33 mouse cellular contexts compared by ENCODE assay signal in the genomic region with DNA sequence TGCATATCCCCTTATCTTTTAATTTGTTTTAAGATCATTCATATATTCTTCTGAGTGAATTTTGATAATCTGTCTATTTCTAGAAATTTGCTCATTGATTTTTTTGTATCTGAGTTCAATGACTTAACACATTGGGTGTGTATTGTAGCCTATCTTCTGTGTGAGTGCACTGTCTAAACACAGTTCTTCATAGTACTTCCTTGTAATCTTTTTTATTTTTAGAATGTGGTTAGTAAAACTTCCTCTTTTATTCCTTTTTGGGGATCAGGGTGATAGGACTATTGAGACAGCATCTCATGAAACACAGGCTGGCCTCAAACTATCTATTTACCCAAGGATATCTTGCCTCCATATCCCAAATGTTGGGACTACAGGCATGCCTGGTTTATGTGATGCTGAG. TPM values are rescaled to one million over a fixed set of nuclear protein-coding genes. Genes with fewer than 3 reads are reported as not detected.
DNase-seq lines count a peak whose midpoint lies in the region; ATAC-seq and TF ChIP-seq lines count a peak whose summit lies in the region.
"Had no signal": no experiment of that assay in that cellular context is flagged by ENCODE, and none has a peak within 500 bp of the region (broad histone marks: within the 10 kb centered on the region; RNA-seq: fewer than 3 reads in every experiment).

No protein-coding gene starts in this region.

- no peak overlapping the region for H3K9ac ChIP-seq in lung, postnatal 0 days (replicated peaks; ENCODE audit: low read depth)
- H3K9ac ChIP-seq in hindbrain, embryonic 16.5 days (ENCODE audit: low read depth, low read length): no peak overlapping the region
- H3K9ac ChIP-seq: embryonic facial prominence, embryonic 13.5 days; forebrain, embryonic 12.5 days; forebrain, embryonic 15.5 days; heart, embryonic 13.5 days; hindbrain, embryonic 12.5 days; hindbrain, embryonic 15.5 days had no signal

- no peaks in the 10 kb centered on the region for H3K79me2 ChIP-seq in macrophage (ENCODE audit: inconsistent target)

- no peak for TF ChIP-seq EP300 in lung, postnatal 0 days (IDR thresholded peaks at IDR 0.05)

- no peak for TF ChIP-seq CTCF in lung, postnatal 0 days (IDR thresholded peaks at IDR 0.05)

- no peaks in the 10 kb centered on the region for H3K36me3 ChIP-seq in lung, postnatal 0 days (ENCODE audit: insufficient read depth, low read length)
- H3K36me3 ChIP-seq in macrophage (ENCODE audit: inconsistent target): no peaks in the 10 kb centered on the region
- no peaks in the 10 kb centered on the region for H3K36me3 ChIP-seq in hindbrain, embryonic 16.5 days (ENCODE audit: control insufficient read depth, insufficient read depth, low read length)
- H3K36me3 ChIP-seq: embryonic facial prominence, embryonic 10.5 days; embryonic facial prominence, embryonic 13.5 days; forebrain, embryonic 12.5 days; forebrain, embryonic 15.5 days; G1E; heart, embryonic 10.5 days; heart, embryonic 13.5 days; hindbrain, embryonic 12.5 days; hindbrain, embryonic 15.5 days had no signal

- H3K27ac ChIP-seq in lung, postnatal 0 days (ENCODE audit: low read length): no peak overlapping the region
- peak overlapping the region; percentile 68 for H3K27ac ChIP-seq in macrophage
- H3K27ac ChIP-seq in hindbrain, embryonic 16.5 days (ENCODE audit: low read depth, low read length): no peak overlapping the region
- H3K27ac ChIP-seq: embryonic facial prominence, embryonic 10.5 days; embryonic facial prominence, embryonic 13.5 days; forebrain, embryonic 12.5 days; forebrain, embryonic 15.5 days; heart, adult 2 months; heart, embryonic 10.5 days; heart, embryonic 13.5 days; hindbrain, embryonic 12.5 days; hindbrain, embryonic 15.5 days had no signal

- no peak overlapping the region for H3K4me2 ChIP-seq in lung, postnatal 0 days (replicated peaks; ENCODE audit: low read depth, low read length)
- no peak overlapping the region for H3K4me2 ChIP-seq in hindbrain, embryonic 16.5 days (ENCODE audit: low read length)
- H3K4me2 ChIP-seq: embryonic facial prominence, embryonic 13.5 days; forebrain, embryonic 12.5 days; forebrain, embryonic 15.5 days; heart, embryonic 13.5 days; hindbrain, embryonic 12.5 days; hindbrain, embryonic 15.5 days had no signal

- no peak overlapping the region for H3K4me3 ChIP-seq in lung, postnatal 0 days (ENCODE audit: low read depth, low read length)
- no peak overlapping the region for H3K4me3 ChIP-seq in macrophage (ENCODE audit: inconsistent target)
- no peak overlapping the region for H3K4me3 ChIP-seq in hindbrain, embryonic 16.5 days (ENCODE audit: low read length)
- H3K4me3 ChIP-seq: embryonic facial prominence, embryonic 10.5 days; embryonic facial prominence, embryonic 13.5 days; erythroblast, embryonic 14.5 days; forebrain, embryonic 12.5 days; forebrain, embryonic 15.5 days; heart, adult 2 months; heart, embryonic 10.5 days; heart, embryonic 13.5 days; hindbrain, embryonic 12.5 days; hindbrain, embryonic 15.5 days had no signal

- no peaks in the 10 kb centered on the region for H3K4me1 ChIP-seq in lung, postnatal 0 days (ENCODE audit: insufficient read depth, low read depth, low read length)
- H3K4me1 ChIP-seq in hindbrain, embryonic 16.5 days (ENCODE audit: control insufficient read depth, insufficient read depth, low read depth, low read length): no peaks in the 10 kb centered on the region
- H3K4me1 ChIP-seq: embryonic facial prominence, embryonic 10.5 days; embryonic facial prominence, embryonic 13.5 days; forebrain, embryonic 12.5 days; forebrain, embryonic 15.5 days; heart, embryonic 10.5 days; heart, embryonic 13.5 days; hindbrain, embryonic 12.5 days; hindbrain, embryonic 15.5 days had no signal

- no peaks in the 10 kb centered on the region for H3K27me3 ChIP-seq in lung, postnatal 0 days (replicated peaks; ENCODE audit: insufficient read depth, low read length)
- no peaks in the 10 kb centered on the region; the same call in 1 of the 2 replicates for H3K27me3 ChIP-seq in hindbrain, embryonic 16.5 days (replicated peaks; ENCODE audit: control insufficient read depth, insufficient read depth, low read length)
- H3K27me3 ChIP-seq: CH12.LX; embryonic facial prominence, embryonic 13.5 days; forebrain, embryonic 15.5 days had no signal

- no peaks in the 10 kb centered on the region for H3K9me3 ChIP-seq in lung, postnatal 0 days (ENCODE audit: low read length)
- H3K9me3 ChIP-seq in hindbrain, embryonic 16.5 days (ENCODE audit: control insufficient read depth, low read length): no peaks in the 10 kb centered on the region
- H3K9me3 ChIP-seq: embryonic facial prominence, embryonic 10.5 days; embryonic facial prominence, embryonic 13.5 days; forebrain, embryonic 12.5 days; forebrain, embryonic 15.5 days; G1E; heart, embryonic 10.5 days; heart, embryonic 13.5 days; hindbrain, embryonic 12.5 days; hindbrain, embryonic 15.5 days had no signal

- no peak for ATAC-seq in lung, postnatal 0 days
- ATAC-seq in common myeloid progenitor, adult 5-6 weeks (replicated peaks; ENCODE audit: low read depth, poor library complexity, severe bottlenecking): peak; percentile 88
- peak; percentile 77 for ATAC-seq in monocyte, adult 5-6 weeks (replicated peaks; ENCODE audit: insufficient number of reproducible peaks, low FRiP score, low TSS enrichment, poor library complexity, severe bottlenecking)
- ATAC-seq in hindbrain, embryonic 16.5 days: no peak
- no peak for ATAC-seq in inflammation-experienced regulatory T-cells, adult 6 months
- ATAC-seq: activated CD4-positive, CD25-positive, alpha-beta regulatory T cell, adult 4 months; forebrain, embryonic 15.5 days had no signal

- DNase-seq in lung, postnatal 0 days (ENCODE audit: low spot score): peak; percentile 25
- DNase-seq in lung, postnatal 14 days: no peak
- no peak for DNase-seq in frontal cortex, postnatal 14 days (ENCODE audit: low spot score in 2 of 2)
- DNase-seq: adrenal gland, postnatal 10 days; B cell, adult 2 months; cerebellum, adult 11 months; cerebellum, adult 2 months; cerebellum, adult 9-11 months; cerebellum, postnatal 25 days; embryo, embryonic 11 days; gastrocnemius, postnatal 25 days; heart, adult 2 months; heart, postnatal 14 days; heart, postnatal 4 days had no signal

RNA-seq across cellular contexts. Expression of gene Zfp541, which starts 9.2 kb away (rescaled TPM):
- polyA plus RNA-seq in lung, postnatal 0 days (2015; fragmentation: Nextera tagmentation; extraction: Ambion mirVana): not detected in 2 replicates
- total RNA-seq in common myeloid progenitor, adult 5-6 weeks (2017): not detected in 2 replicates
- total RNA-seq in macrophage (2018; cell fraction: chromatin; rRNA removed): 1 to 10 TPM in 17 of 26 experiments, under 1 TPM in 9; 0.62 to 2.3 (median 1.2) TPM
- total RNA-seq in macrophage (2018; cell fraction: cytosol; rRNA removed): under 1 TPM in 13 of 26 experiments, not detected in 13; under 0.01 to 0.15 (median 0.04) TPM
- total RNA-seq in macrophage (2018; cell fraction: nucleus; rRNA removed): under 1 TPM; 0.14 to 0.68 (median 0.39) TPM
- not detected in 3 replicates for polyA plus RNA-seq in macrophage (2018)
- 0.11 to 0.29 TPM in 2 of 3 replicates, not detected in the other for total RNA-seq in monocyte, adult 5-6 weeks (2017)
- 0.09 and 0.16 TPM in 2 replicates for polyA plus RNA-seq in hindbrain, embryonic 16.5 days (2015; fragmentation: Nextera tagmentation; extraction: Ambion mirVana)
- polyA plus RNA-seq in inflammation-experienced regulatory T-cells, adult 6 months (2017; shearing (Covaris generic)): under 1 TPM in 1 of 3 experiments, not detected in 2; 0.07 TPM
- total RNA-seq: G1E; gastrocnemius, adult 18-20 months; gastrocnemius, postnatal 25 days; heart, adult 2 months; heart, postnatal 14 days; heart, postnatal 4 days had no signal
- polyA plus RNA-seq: forebrain, embryonic 12.5 days; forebrain, embryonic 15.5 days; G1E; heart, embryonic 10.5 days; heart, embryonic 16.5 days had no signal

RNA-seq across cellular contexts. Expression of gene Bicra, which starts 23.1 kb away (rescaled TPM):
- polyA plus RNA-seq in lung, postnatal 0 days (2015; fragmentation: Nextera tagmentation; extraction: Ambion mirVana): 2.3 and 3.1 TPM in 2 replicates
- 1.2 and 2.5 TPM in 2 replicates for total RNA-seq in common myeloid progenitor, adult 5-6 weeks (2017)
- 10 to 100 TPM in 21 of 26 experiments, 1 to 10 TPM in 5; 2.6 to 51.8 (median 35.5) TPM for total RNA-seq in macrophage (2018; cell fraction: chromatin; rRNA removed)
- total RNA-seq in macrophage (2018; cell fraction: cytosol; rRNA removed): 10 to 100 TPM in 19 of 26 experiments, 1 to 10 TPM in 7; 1.7 to 15.8 (median 12.4) TPM
- total RNA-seq in macrophage (2018; cell fraction: nucleus; rRNA removed): 10 to 100 TPM in 18 of 26 experiments, 1 to 10 TPM in 8; 2.2 to 36.7 (median 24.6) TPM
- 4.9 to 8.7 TPM (median 8.4 TPM) in 3 replicates for polyA plus RNA-seq in macrophage (2018)
- 2.2 to 10.0 TPM (median 2.6 TPM) in 3 replicates for total RNA-seq in monocyte, adult 5-6 weeks (2017)
- 5.0 and 6.9 TPM in 2 replicates for polyA plus RNA-seq in hindbrain, embryonic 16.5 days (2015; fragmentation: Nextera tagmentation; extraction: Ambion mirVana)
- 1 to 10 TPM; 2.7 to 4.4 (median 4.2) TPM for polyA plus RNA-seq in inflammation-experienced regulatory T-cells, adult 6 months (2017; shearing (Covaris generic))

RNA-seq across cellular contexts. Expression of gene Napa, which starts 27.4 kb away (rescaled TPM):
- 154 TPM in 2 replicates for polyA plus RNA-seq in lung, postnatal 0 days (2015; fragmentation: Nextera tagmentation; extraction: Ambion mirVana)
- total RNA-seq in common myeloid progenitor, adult 5-6 weeks (2017): 61.1 and 65.9 TPM in 2 replicates
- 100 to 1,000 TPM; 135 to 409 (median 299) TPM for total RNA-seq in macrophage (2018; cell fraction: chromatin; rRNA removed)
- 100 to 1,000 TPM in 9 of 26 experiments, 10 to 100 TPM in 17; 75.7 to 115 (median 97.2) TPM for total RNA-seq in macrophage (2018; cell fraction: cytosol; rRNA removed)
- total RNA-seq in macrophage (2018; cell fraction: nucleus; rRNA removed): 100 to 1,000 TPM; 110 to 386 (median 202) TPM
- 85.4 to 112 TPM (median 98.6 TPM) in 3 replicates for polyA plus RNA-seq in macrophage (2018)
- total RNA-seq in monocyte, adult 5-6 weeks (2017): 46.6 to 76.8 TPM (median 71.5 TPM) in 3 replicates
- polyA plus RNA-seq in hindbrain, embryonic 16.5 days (2015; fragmentation: Nextera tagmentation; extraction: Ambion mirVana): 236 and 255 TPM in 2 replicates
- polyA plus RNA-seq in inflammation-experienced regulatory T-cells, adult 6 months (2017; shearing (Covaris generic)): 100 to 1,000 TPM; 191 to 298 (median 208) TPM

RNA-seq across cellular contexts. Expression of gene Kptn, which starts 48.8 kb away (rescaled TPM):
- polyA plus RNA-seq in lung, postnatal 0 days (2015; fragmentation: Nextera tagmentation; extraction: Ambion mirVana): 14.2 and 15.0 TPM in 2 replicates
- 6.5 and 6.8 TPM in 2 replicates for total RNA-seq in common myeloid progenitor, adult 5-6 weeks (2017)
- 10 to 100 TPM in 25 of 26 experiments, 1 to 10 TPM in 1; 8.1 to 50.6 (median 34.1) TPM for total RNA-seq in macrophage (2018; cell fraction: chromatin; rRNA removed)
- total RNA-seq in macrophage (2018; cell fraction: cytosol; rRNA removed): 1 to 10 TPM; 3.7 to 8.0 (median 5.6) TPM
- total RNA-seq in macrophage (2018; cell fraction: nucleus; rRNA removed): 10 to 100 TPM in 24 of 26 experiments, 1 to 10 TPM in 2; 6.9 to 45.0 (median 18.9) TPM
- 3.3 to 6.8 TPM (median 5.9 TPM) in 3 replicates for polyA plus RNA-seq in macrophage (2018)
- 9.6 to 18.6 TPM (median 15.9 TPM) in 3 replicates for total RNA-seq in monocyte, adult 5-6 weeks (2017)
- polyA plus RNA-seq in hindbrain, embryonic 16.5 days (2015; fragmentation: Nextera tagmentation; extraction: Ambion mirVana): 48.3 and 49.8 TPM in 2 replicates
- 10 to 100 TPM; 18.7 to 23.5 (median 19.2) TPM for polyA plus RNA-seq in inflammation-experienced regulatory T-cells, adult 6 months (2017; shearing (Covaris generic))

RNA-seq across cellular contexts. Expression of gene Slc8a2, which starts 58.8 kb away (rescaled TPM):
- polyA plus RNA-seq in lung, postnatal 0 days (2015; fragmentation: Nextera tagmentation; extraction: Ambion mirVana): 0.04 and 0.05 TPM in 2 replicates
- 0.09 TPM in 1 of 2 replicates, not detected in the other for total RNA-seq in common myeloid progenitor, adult 5-6 weeks (2017)
- total RNA-seq in macrophage (2018; cell fraction: chromatin; rRNA removed): under 1 TPM in 20 of 26 experiments, not detected in 6; 0.08 to 0.56 (median 0.22) TPM
- total RNA-seq in macrophage (2018; cell fraction: cytosol; rRNA removed): under 1 TPM in 2 of 26 experiments, not detected in 24; under 0.01 TPM
- total RNA-seq in macrophage (2018; cell fraction: nucleus; rRNA removed): under 1 TPM in 15 of 26 experiments, not detected in 11; 0.11 to 0.82 (median 0.25) TPM
- not detected in 3 replicates for polyA plus RNA-seq in macrophage (2018)
- not detected in 3 replicates for total RNA-seq in monocyte, adult 5-6 weeks (2017)
- 1.1 and 1.2 TPM in 2 replicates for polyA plus RNA-seq in hindbrain, embryonic 16.5 days (2015; fragmentation: Nextera tagmentation; extraction: Ambion mirVana)
- polyA plus RNA-seq in inflammation-experienced regulatory T-cells, adult 6 months (2017; shearing (Covaris generic)): not detected
- polyA plus RNA-seq: activated CD4-positive, CD25-positive, alpha-beta regulatory T cell, adult 4 months; erythroblast, embryonic 14.5 days had no signal

Comparison
In these comparisons a context has a peak if more than half of its experiments do, and no peak if none do; other contexts are left out.
1. ATAC-seq: peak in common myeloid progenitor, adult 5-6 weeks (single experiment) and monocyte, adult 5-6 weeks (single experiment); none in lung, postnatal 0 days (single experiment), hindbrain, embryonic 16.5 days (single experiment) and inflammation-experienced regulatory T-cells, adult 6 months (single experiment).